Mouse (Mus musculus) ES-Bruce4 (cell line): ENCODE data around the gene Ggt1. TPM values are rescaled to one million over a fixed set of nuclear protein-coding genes. Genes with fewer than 3 reads are reported as not detected.

Experiments used
- H3K27ac ChIP-seq: 2 replicates; pipeline ENCODE4 v1.5.1; 2012; ENCODE audit warnings: low read length, inconsistent platforms; ENCODE audit not compliant: insufficient read depth
- H3K27me3 ChIP-seq: 2 replicates; pipeline ENCODE4 v1.6.1; 2012; ENCODE audit warnings: mild to moderate bottlenecking, low read length, inconsistent platforms; ENCODE audit not compliant: control insufficient read depth, poor library complexity, insufficient read depth, severe bottlenecking
- H3K36me3 ChIP-seq: 2 replicates; pipeline ENCODE4 v1.6.1; 2012; ENCODE audit warnings: inconsistent platforms, mild to moderate bottlenecking, low read length, moderate library complexity; ENCODE audit not compliant: control insufficient read depth, poor library complexity, insufficient read depth, severe bottlenecking
- H3K4me1 ChIP-seq: one replicate; pipeline ENCODE4 v1.8.1; 2011; ENCODE audit warnings: low read length; ENCODE audit not compliant: control insufficient read depth, insufficient read depth
- H3K4me3 ChIP-seq: 2 replicates; pipeline ENCODE4 v1.5.1; 2011; ENCODE audit warnings: low read depth, mild to moderate bottlenecking, low read length
- H3K9ac ChIP-seq: 2 replicates; pipeline ENCODE4 v1.6.1; 2012; ENCODE audit warnings: low read depth, mild to moderate bottlenecking, inconsistent platforms; ENCODE audit not compliant: poor library complexity, severe bottlenecking
- H3K9me3 ChIP-seq: replicated peaks from 2 replicates; pipeline ENCODE4 v1.6.1; 2012; ENCODE audit warnings: mild to moderate bottlenecking, low read length, inconsistent platforms; ENCODE audit not compliant: control insufficient read depth, poor library complexity, insufficient read depth, severe bottlenecking
- CTCF ChIP-seq: IDR thresholded peaks from one replicate; pipeline ENCODE4 v1.8.1; 2011; ENCODE audit warnings: low read depth, low read length
- EP300 ChIP-seq: IDR thresholded peaks from 2 replicates; pipeline ENCODE4 v1.6.1; 2011; ENCODE audit warnings: low read depth, low read length; ENCODE audit not compliant: insufficient read depth
- POLR2A ChIP-seq: IDR thresholded peaks from one replicate; pipeline ENCODE4 v1.8.1; 2011; ENCODE audit warnings: low read length; ENCODE audit not compliant: insufficient read depth
- polyA plus RNA-seq: library from polyadenylated mRNA; stranded (reverse); fragments of >200 nt; gene quantifications from 2 replicates; pipeline ENCODE4 v1.2.4, GENCODE M21; 2011; ENCODE audit warnings: low read depth; ENCODE audit not compliant: missing spikeins, insufficient read depth, insufficient read length

The Ggt1 gene
- polyA plus RNA-seq: 2.8 and 4.4 TPM in 2 replicates

DNA sequence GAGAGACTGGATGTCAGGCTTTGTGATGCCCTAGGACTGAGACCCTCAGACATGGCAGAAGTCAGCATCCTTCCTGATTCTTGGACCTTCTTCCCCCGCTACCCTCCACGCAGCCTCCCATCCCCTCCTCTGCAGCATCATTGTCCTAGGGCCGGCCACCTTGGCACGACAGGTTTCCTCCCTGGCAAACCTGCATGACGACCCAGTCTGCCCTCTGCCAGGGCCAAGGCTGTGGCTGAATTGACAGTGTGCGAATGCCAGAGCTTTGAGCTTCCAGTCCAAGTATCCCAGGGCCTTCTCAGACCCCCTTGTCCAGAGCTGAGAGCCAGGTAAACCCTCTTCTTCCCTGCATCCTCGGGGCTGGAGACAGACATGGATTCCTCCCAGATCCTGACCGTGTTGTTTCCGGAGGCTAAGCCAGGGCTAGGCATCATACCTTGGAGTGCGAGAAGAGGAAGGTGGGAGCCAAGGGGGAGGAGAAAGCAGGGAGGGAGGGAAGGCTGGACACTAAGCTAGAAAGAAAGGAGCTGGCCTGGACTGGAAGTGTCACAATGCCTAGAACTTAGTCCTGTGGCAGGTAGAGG is at the start of gene Ggt1:
TSS of gene Ggt1 (plus strand) at position 534 of the 584 bp plus-strand sequence.
- Histone ChIP-seq H3K4me1 (peaks cover 10% of the 10 kb centered on the region), H3K9me3 (no peaks in the 10 kb centered on the region), H3K36me3 (no peaks in the 10 kb centered on the region), H3K9ac (0 out of 2 replicates have a peak within 1 kb of the TSS, but pooled peaks have one; percentile 64), H3K4me3 (peak within 1 kb of the TSS; percentile 54), H3K27me3 (peaks cover 4% of the 10 kb centered on the region; the same call in 1 of the 2 replicates), H3K27ac (no peak within 1 kb of the TSS)
- TF ChIP-seq CTCF (no peak), POLR2A (no peak), EP300 (no peak)

DNA sequence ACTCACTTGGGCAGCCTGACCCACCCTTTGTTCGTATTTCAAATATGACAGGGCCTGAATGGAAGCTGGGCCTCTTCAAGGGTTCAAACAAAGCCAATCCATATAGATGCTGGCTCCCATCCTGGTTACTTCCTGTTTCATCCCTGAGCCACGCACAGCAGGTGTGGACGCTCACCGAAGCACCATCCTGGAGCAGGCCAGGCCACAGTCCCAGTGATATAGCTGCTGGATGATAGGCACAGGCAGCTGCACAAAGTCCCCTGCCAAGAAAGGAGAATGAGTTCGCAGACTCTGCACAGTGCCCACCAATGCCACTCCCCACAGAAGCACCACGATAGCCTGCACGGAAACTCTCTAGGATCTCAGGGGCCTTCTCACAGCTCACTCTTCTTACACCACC is 49.5 kb upstream of the Ggt1 start:
- TF ChIP-seq POLR2A: no peak
- TF ChIP-seq EP300: no peak
- no peak for TF ChIP-seq CTCF
- Histone ChIP-seq H3K4me3 (no peak overlapping the region), H3K36me3 (no peaks in the 10 kb centered on the region), H3K4me1 (no peaks in the 10 kb centered on the region), H3K27ac (no peak overlapping the region), H3K27me3 (no peaks in the 10 kb centered on the region), H3K9ac (no peak overlapping the region), H3K9me3 (no peaks in the 10 kb centered on the region)

DNA sequence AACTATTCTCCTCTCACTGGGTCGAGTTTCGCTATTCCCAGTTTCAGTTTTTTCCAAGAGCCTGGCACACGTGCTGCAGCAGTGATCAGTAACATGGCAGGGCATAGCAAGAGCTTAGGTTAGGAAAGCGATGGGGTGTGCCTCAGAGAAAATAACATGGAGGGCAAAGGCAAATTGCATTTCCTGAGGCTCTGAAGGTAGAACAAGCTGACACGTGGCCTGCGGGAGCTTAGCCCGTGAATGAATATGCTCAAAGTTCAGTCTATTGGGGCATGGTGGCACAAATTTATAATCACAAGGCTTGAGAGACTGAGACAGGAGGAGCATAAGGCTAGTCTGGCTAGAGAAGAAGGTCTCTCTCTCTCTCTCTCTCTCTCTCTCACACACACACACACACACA is 48.6 kb upstream of the Ggt1 start:
- TF ChIP-seq CTCF (no peak), EP300 (no peak), POLR2A (no peak)
- H3K27ac ChIP-seq: no peak overlapping the region
- no peak overlapping the region for H3K4me3 ChIP-seq
- H3K27me3 ChIP-seq: no peaks in the 10 kb centered on the region
- no peak overlapping the region for H3K9ac ChIP-seq
- H3K36me3 ChIP-seq: no peaks in the 10 kb centered on the region
- H3K9me3 ChIP-seq: no peaks in the 10 kb centered on the region
- H3K4me1 ChIP-seq: no peaks in the 10 kb centered on the region

DNA sequence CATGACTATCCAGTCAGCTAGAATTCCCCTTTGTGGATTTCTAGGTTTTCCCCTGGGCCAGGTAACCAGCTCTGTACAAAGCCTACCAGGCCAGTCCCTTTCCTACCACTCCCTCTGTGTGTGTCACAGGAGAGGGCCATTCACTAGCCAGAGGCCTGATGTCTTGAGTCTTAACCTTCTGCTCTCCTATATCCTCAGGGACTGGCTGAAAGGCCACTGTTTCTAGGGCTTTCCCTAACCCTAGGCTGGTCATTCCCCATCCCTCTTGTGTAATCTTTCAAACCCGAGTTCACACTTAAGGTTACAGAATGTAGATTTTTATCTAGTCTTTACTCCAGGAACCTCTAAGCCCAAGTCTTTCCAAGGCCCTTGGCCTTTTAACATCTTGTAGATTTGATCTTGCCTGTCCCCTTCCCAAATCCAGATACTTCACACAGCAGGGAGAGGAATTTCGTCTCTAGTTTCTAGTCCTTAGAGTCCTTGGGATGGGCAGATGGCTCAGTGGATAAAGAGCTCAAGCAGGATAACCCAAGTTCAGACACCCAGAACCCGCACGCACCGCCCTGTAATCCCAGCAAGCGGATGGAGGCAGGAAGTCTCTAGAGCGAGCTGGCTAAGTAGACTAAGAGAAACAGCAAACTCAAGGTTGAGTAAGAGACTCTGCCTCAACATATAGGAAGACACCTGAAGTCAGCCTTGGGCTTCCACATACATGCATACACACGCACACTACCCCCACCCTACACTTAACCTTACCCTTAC is 47.9 kb upstream of the Ggt1 start:
- Histone ChIP-seq H3K4me1 (no peaks in the 10 kb centered on the region), H3K36me3 (no peaks in the 10 kb centered on the region), H3K9ac (no peak overlapping the region), H3K27ac (no peak overlapping the region), H3K27me3 (no peaks in the 10 kb centered on the region), H3K4me3 (no peak overlapping the region), H3K9me3 (no peaks in the 10 kb centered on the region)
- no peak for TF ChIP-seq POLR2A

DNA sequence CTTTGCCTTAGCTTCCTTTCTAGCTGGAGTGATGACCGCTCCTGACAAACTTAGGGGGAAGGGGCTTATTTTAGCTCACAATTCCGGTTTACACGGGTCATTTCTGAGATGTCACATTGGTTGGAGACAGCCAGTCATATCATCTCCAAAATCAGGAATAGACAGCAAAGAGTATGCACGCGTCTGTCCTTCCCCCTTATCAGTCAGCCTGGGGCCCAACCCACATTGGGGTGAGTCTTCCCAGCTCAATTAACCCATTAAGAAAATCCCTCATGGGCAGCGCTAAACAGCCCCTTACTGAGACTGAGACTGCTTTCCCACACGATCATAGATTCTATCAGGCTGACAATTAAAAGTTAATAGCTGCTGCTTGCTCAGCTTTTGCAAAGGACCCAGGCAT is 47.0 kb upstream of the Ggt1 start:
- Histone ChIP-seq H3K9me3 (no peaks in the 10 kb centered on the region), H3K4me1 (no peaks in the 10 kb centered on the region), H3K4me3 (no peak overlapping the region), H3K27me3 (no peaks in the 10 kb centered on the region), H3K9ac (no peak overlapping the region), H3K36me3 (peaks cover 1% of the 10 kb centered on the region; the same call in 1 of the 2 replicates), H3K27ac (no peak overlapping the region)
- TF ChIP-seq CTCF (no peak), POLR2A (no peak), EP300 (no peak)
